Mouse (Mus musculus) testis, adult 2 months (tissue): ENCODE results near the gene St3gal3.

Experiments used
- CTCF ChIP-seq: fragments of 200-500 bp; IDR thresholded peaks from 2 replicates; pipeline ENCODE4 v1.5.1; 2012; ENCODE audit warnings: low read depth, mild to moderate bottlenecking, inconsistent platforms, low read length, moderate library complexity; ENCODE audit not compliant: control insufficient read depth, insufficient read depth, insufficient replicate concordance
- POLR2A ChIP-seq: fragments of 200-500 bp; IDR thresholded peaks from 2 replicates; pipeline ENCODE4 v1.6.1; 2012; ENCODE audit warnings: low read depth, mild to moderate bottlenecking, inconsistent platforms, low read length, moderate library complexity; ENCODE audit not compliant: control insufficient read depth

DNA sequence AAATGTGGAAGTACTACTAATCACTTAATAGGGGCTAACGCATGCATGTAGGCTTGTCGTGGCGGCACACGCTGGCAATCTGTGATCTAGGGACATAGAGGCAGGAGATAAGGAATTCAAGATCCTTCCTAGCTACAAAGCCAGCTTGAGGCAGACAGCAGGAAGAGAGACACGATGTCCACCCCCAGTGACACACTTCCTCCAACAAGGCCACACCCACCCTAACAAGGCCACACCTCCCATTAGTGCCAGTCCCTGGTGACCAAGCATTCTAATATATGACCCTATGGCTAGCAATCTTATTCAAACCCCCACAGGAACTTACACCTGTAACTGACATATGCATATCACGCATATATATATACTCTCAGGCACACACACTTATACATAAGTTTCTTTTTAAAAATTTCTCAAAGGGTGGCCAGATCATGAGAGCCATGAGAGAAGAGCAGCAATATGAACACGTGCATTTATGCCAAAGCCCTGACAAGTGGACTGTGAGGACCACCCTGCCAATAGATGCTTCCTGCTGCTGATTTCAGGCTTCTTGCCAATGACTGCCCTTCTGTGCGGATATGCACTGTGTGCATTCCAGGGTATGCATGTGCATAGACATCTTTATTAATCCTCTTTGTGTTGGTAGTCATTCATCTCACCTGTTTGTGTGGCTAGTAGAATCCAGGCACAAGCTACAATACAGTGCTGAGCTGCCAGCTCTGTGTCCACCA lies 34.9 kb downstream of the St3gal3 start:
- no peak for TF ChIP-seq CTCF
- no peak for TF ChIP-seq POLR2A
